Mouse (Mus musculus) embryo, embryonic 9.5 days (tissue): Measurements from ENCODE around the gene Trim31.

ENCODE experiments used
- DNase-seq: peaks from one replicate; pipeline ENCODE4 v3.0.0-alpha.2; 2017; ENCODE audit errors: extremely low spot score

Gene Trim31

GRCm38 (mm10) chr17:36896583-36896982 is 1.3 kb upstream of the Trim31 start:
- DNase-seq = peak; percentile 12

DNA sequence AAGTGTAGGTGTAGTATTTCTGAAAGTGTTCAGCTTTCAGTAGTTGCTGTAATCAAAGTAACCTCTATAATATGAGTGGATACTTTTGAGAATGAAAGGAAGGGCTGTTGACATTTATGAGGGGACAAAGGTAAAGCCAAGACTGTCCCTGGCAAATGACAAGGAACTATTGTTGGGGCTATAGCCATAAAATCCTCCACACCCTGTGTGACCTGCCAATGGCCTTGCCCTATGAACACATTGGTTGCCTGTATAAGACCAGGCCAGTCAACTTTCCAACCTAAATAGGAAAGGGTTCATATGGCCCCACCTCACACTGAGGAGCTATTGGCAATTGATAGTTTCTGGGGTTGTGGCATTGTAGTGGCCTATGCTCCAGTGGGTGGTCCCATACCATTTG is 853 bp upstream of the Trim31 start:
- no peak for DNase-seq

DNA sequence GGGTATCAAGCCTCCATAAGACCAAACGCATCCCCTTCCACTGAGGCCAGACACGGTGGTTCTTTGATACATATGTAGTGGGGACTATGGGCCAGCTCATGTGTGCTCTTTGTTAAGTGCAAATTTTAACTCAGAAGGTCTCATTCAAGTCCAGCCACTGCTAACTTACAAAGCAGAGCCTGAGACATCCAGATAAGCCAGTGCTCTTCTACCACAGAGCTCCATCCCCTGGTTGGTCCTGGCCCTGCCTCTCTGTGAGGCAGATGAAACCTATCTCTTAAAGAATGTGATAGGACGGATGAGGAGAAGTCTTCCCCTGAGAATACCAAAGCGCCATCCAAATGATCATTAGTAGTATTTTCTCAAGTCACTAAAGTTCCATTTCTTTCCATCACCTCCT is 1.5 kb downstream of the Trim31 start:
- DNase-seq = no peak

DNA sequence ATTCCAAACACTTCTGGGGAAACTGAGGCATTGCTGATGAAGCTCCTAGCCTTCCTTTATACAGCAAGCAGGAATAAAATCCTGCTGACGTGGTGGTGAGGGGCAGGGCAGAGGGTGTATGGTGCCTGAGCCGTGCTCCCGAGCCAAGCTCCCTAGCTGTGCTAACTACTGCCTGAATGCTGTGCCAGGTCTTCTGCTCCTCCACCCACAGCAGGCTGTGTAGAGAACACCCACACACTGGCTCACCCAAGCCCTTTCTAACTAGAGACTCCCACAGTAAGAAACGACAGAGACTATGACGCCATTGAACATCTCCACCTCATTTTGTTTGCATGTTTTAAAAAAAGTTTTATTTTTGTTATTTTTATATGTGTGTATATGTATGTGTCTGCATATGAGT is 2.1 kb downstream of the Trim31 start:
- DNase-seq = no peak

GRCm38 (mm10) chr17:36900691-36901090 is 2.8 kb downstream of the Trim31 start:
- no peak for DNase-seq

DNA sequence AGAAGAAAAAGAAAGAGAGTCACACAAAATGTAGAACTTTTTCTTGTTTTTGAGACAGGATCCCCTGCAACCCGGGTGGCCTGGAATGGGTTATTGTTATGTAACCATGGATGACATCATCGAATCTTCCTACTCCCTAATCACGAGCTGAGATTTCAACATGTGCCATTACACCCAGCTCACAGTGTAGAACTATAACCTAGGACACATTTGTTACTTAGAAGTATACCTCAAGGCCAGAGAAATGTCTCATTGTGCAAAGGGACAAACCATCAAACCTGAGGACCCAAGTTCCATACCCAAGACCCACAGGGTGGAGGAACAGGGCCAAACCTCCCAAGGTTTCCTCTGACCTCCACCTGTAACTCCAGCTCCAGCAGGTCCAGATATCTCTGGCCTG is 5.7 kb downstream of the Trim31 start:
- no peak for DNase-seq

GRCm38 (mm10) chr17:36908235-36908634 is 10.3 kb downstream of the Trim31 start:
- DNase-seq = no peak

DNA sequence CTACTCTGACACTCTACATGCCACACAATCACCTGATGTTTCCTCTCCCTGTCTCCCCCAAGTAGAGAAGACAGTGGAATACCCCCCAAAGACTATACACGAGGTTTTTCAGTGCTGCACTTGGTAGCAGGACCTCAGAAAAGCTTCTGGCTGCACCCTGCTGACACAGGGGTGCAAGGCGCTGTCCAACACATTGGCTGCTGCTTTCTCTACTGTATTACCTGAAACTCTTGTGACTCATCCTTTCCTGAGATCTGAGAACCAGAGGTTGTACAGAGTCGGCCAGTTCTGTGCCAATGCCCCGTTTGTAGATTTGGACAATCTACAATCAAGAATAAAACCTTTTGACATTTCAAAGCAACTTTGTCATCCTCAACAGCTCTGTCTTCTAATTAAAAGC is 11.9 kb downstream of the Trim31 start:
- no peak for DNase-seq

DNA sequence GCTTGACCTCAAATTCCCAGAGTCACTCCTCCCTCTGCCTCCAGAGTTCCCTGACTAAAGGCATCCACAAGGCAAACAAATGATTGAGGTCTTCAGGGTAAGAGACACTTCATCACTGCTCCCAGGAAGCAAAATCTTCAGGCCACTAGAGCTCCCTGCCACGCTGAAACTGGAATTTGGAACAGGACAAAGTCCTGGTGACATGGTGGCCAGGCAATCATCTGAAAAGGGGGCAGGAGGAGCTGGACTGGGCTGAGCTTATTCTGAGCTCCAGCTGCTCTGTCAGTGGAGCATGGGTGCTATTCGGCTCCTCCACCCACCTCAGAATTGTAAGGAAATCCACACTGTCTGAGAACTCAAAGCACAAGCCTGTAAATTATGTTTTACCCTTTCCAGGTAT is 14.1 kb downstream of the Trim31 start:
- DNase-seq = no peak

- peak; percentile 59 for DNase-seq
Measured at GRCm38 (mm10) chr17:36914108-36914507, 16.2 kb downstream of the Trim31 start.

DNA sequence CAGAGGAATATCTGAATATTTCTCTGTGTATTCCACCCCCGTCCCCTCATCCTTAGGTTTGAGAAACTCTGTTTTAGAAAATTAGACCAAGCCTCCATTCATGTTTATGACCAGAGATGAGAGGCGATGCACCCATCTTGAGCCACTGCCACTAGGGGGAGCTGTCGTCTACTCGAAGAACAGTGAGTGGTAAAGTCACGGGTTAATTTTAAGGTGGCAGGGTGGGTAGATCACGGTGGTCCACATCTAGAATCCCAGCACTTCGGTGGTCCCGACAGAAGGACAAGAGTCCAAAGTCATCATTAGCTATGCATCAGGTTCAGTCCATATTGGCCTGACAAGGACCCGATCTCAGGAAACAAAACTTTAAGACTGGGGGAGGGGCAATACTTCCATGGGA is 17.2 kb downstream of the Trim31 start:
- peak; percentile 47 for DNase-seq

GRCm38 (mm10) chr17:36920239-36920638 is 22.3 kb downstream of the Trim31 start:
- DNase-seq = no peak

- no peak for DNase-seq
Measured at GRCm38 (mm10) chr17:36922715-36923114, 24.8 kb downstream of the Trim31 start.

DNA sequence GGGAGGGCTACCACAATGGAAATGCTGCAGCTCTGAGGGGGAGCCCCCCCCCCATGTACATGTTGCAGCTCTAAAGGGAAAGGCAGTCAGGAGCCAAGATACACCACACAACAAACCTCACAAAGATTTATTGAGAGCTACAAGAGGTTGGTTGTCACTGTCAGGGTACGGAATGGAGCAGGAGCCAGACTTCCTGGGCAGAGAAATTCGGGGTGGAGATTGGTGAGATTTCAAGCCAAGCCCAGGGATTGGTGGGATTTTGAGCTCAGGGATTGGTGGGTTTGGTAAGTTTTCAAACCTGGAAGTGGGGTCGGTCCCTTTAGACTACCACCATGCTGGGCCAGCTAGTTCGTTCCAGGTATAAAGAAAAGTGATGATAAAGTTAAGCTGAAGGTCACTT is 25.6 kb downstream of the Trim31 start:
- DNase-seq = no peak

- DNase-seq = no peak
Measured at GRCm38 (mm10) chr17:36927496-36928120, 29.7 kb downstream of the Trim31 start.

GRCm38 (mm10) chr17:36929236-36929932 is 31.5 kb downstream of the Trim31 start:
- DNase-seq = no peak

GRCm38 (mm10) chr17:36930233-36930632 is 32.3 kb downstream of the Trim31 start:
- DNase-seq = no peak

- no peak for DNase-seq
Measured at GRCm38 (mm10) chr17:36931130-36931529, 33.2 kb downstream of the Trim31 start.

DNA sequence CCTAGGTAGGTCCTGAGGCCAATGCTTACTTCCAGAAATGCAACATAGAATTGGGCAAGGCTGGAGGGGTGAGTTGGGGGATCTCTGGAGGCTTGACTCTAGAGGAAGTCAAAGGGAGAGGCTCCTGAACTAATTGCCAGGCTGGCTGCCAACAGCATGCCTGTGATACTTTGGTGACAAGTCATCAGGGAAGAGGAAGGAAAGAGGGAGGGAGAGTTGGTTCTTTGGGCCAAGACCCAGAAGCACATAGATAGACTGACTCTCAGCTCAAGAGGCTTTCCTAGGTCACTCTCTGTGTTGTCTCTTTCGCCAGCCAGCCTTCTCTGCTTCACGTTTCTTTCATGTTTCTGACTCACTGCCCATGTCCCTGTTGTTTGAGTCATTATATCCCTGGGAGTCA is 33.9 kb downstream of the Trim31 start:
- no peak for DNase-seq

- no peak for DNase-seq
Measured at GRCm38 (mm10) chr17:36938056-36938455, 40.1 kb downstream of the Trim31 start.

- no peak for DNase-seq
Measured at GRCm38 (mm10) chr17:36942391-36942790, 44.5 kb downstream of the Trim31 start.

DNA sequence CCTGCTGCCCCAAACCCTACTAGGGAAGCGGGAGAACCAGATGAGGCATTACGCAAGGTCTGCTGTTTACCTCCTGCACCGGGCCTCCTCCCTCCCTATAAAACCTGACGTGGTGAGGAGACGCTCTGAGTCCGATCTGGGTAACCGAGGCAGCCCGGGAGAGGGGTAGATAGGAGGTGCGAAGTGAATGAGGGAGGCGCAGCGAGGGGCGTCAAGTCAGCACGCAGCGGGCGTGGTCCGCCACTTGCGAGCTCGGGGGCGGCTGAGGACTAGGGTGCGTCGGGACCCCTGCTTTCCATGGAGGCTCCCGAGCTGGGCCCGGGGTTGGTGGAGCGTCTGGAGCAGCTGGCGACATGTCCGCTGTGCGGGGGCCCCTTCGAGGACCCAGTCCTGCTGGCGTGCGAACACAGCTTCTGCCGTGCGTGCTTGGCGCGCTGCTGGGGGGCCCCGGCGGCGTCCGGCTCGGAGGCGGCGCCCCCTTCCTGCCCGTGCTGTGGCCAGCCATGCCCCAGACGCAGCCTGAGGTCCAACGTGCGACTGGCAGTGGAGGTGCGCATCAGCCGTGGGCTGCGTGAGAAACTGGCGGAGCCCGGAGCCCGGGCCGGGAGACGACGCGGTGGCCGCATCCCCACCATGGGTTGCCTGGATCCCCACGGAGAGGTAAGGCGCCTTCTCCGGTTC is 45.0 kb downstream of the Trim31 start, which contains the start of gene Rnf39:
Rnf39 (plus strand) TSS at position 128 of the 681 bp plus-strand sequence.
- peak; percentile 22 for DNase-seq

GRCm38 (mm10) chr17:36943691-36944090 is 45.8 kb downstream of the Trim31 start:
- no peak for DNase-seq
